Mouse (Mus musculus) heart, embryonic 11.5 days (tissue): Measurements from ENCODE around the gene Fam206a. TPM values are rescaled to one million over a fixed set of nuclear protein-coding genes. Genes with fewer than 3 reads are reported as not detected.

ENCODE experiments used
- ATAC-seq: fragments of 200-750 bp; cut with Nextera tagmentation; replicated peaks from 2 replicates; pipeline ENCODE4 v1.8.0; 2017; ENCODE audit warnings: moderate library complexity; ENCODE audit not compliant: insufficient number of reproducible peaks, low FRiP score, low TSS enrichment
- H3K27ac ChIP-seq: fragments of 300-500 bp; sonication (generic); 2 replicates; pipeline ENCODE4 v1.5.1; 2014; ENCODE audit warnings: mild to moderate bottlenecking, low read depth, low read length
- H3K27me3 ChIP-seq: fragments of 300-500 bp; sonication (generic); 2 replicates; pipeline ENCODE4 v1.6.1; 2014; ENCODE audit warnings: mild to moderate bottlenecking, low read length, mixed read lengths; ENCODE audit not compliant: control insufficient read depth, insufficient read depth
- H3K36me3 ChIP-seq: fragments of 300-500 bp; sonication (generic); 2 replicates; pipeline ENCODE4 v1.6.1; 2014; ENCODE audit warnings: mild to moderate bottlenecking, low read length, moderate library complexity, mixed read lengths; ENCODE audit not compliant: control insufficient read depth, insufficient read depth
- H3K4me1 ChIP-seq: fragments of 300-500 bp; sonication (generic); 2 replicates; pipeline ENCODE4 v1.6.1; 2014; ENCODE audit warnings: low read length; ENCODE audit not compliant: control insufficient read depth, insufficient read depth
- H3K4me2 ChIP-seq: fragments of 300-500 bp; sonication (generic); 2 replicates; pipeline ENCODE4 v1.6.1; 2014; ENCODE audit warnings: mild to moderate bottlenecking, moderate library complexity
- H3K4me3 ChIP-seq: fragments of 300-500 bp; sonication (generic); 2 replicates; pipeline ENCODE4 v1.5.1; 2014; ENCODE audit warnings: low read depth, low read length
- H3K9ac ChIP-seq: fragments of 300-500 bp; sonication (generic); 2 replicates; pipeline ENCODE4 v1.6.1; 2014; ENCODE audit warnings: mild to moderate bottlenecking, low read depth, low read length, moderate library complexity
- H3K9me3 ChIP-seq: fragments of 300-500 bp; sonication (generic); replicated peaks from 2 replicates; pipeline ENCODE4 v1.6.1; 2016; ENCODE audit warnings: low read length; ENCODE audit not compliant: control insufficient read depth
- WGBS: fragments of 180-500 bp; shearing (Covaris S2); extraction: QIAGEN DNeasy Blood & Tissue Kit; methylation state at CpG from one replicate; pipeline ENCODE4 v1.1.7; 2014; ENCODE audit not compliant: insufficient replicate concordance; 5-methylcytosine and 5-hydroxymethylcytosine counted together
- polyA plus RNA-seq: library from polyadenylated mRNA; unstranded; fragments of >200 nt; fragmentation: Nextera tagmentation; extraction: Ambion mirVana; gene quantifications from 2 replicates; pipeline ENCODE4 v1.2.1, GENCODE M21; 2014

The Fam206a gene
- polyA plus RNA-seq: 15.2 and 16.7 TPM in 2 replicates

- Histone ChIP-seq H3K4me1 (peaks cover 15% of the 10 kb centered on the region; the same call in 1 of the 2 replicates), H3K9me3 (no peaks in the 10 kb centered on the region), H3K4me2 (peak within 1 kb of the TSS; percentile 86), H3K36me3 (peaks cover 19% of the 10 kb centered on the region), H3K27ac (peak within 1 kb of the TSS; percentile 32; the same call in 1 of the 2 replicates), H3K9ac (peak within 1 kb of the TSS; percentile 87), H3K27me3 (no peaks in the 10 kb centered on the region), H3K4me3 (peak within 1 kb of the TSS; percentile 84)
- peak; percentile 94 for ATAC-seq
- under 1% methylated on average over 72 of the region's 72 CpGs for WGBS
Observed at GRCm38 (mm10) chr4:56801907-56802668, at the start of gene Fam206a, which contains the start of gene Elp1. Gene Fam206a (plus strand): TSS chr4:56802345. Gene Elp1 (minus strand): TSS chr4:56802331.

- Histone ChIP-seq H3K9me3 (no peaks in the 10 kb centered on the region), H3K36me3 (peaks cover 61% of the 10 kb centered on the region), H3K4me2 (no peak overlapping the region), H3K4me3 (no peak overlapping the region), H3K9ac (no peak overlapping the region), H3K27ac (no peak overlapping the region), H3K4me1 (no peaks in the 10 kb centered on the region), H3K27me3 (no peaks in the 10 kb centered on the region)
- ATAC-seq: no peak
- 92% methylated on average over 5 of the region's 5 CpGs for WGBS
Observed at GRCm38 (mm10) chr4:56756021-56756420, 46.1 kb upstream of the Fam206a start.

GRCm38 (mm10) chr4:56756966-56757600 lies 45.1 kb upstream of the Fam206a start:
- Histone ChIP-seq H3K9me3 (no peaks in the 10 kb centered on the region), H3K36me3 (peaks cover 52% of the 10 kb centered on the region), H3K27me3 (no peaks in the 10 kb centered on the region), H3K9ac (no peak overlapping the region), H3K4me2 (no peak overlapping the region), H3K27ac (no peak overlapping the region), H3K4me3 (no peak overlapping the region), H3K4me1 (no peaks in the 10 kb centered on the region)
- no peak for ATAC-seq
- 88% methylated on average over 10 of the region's 10 CpGs for WGBS

DNA sequence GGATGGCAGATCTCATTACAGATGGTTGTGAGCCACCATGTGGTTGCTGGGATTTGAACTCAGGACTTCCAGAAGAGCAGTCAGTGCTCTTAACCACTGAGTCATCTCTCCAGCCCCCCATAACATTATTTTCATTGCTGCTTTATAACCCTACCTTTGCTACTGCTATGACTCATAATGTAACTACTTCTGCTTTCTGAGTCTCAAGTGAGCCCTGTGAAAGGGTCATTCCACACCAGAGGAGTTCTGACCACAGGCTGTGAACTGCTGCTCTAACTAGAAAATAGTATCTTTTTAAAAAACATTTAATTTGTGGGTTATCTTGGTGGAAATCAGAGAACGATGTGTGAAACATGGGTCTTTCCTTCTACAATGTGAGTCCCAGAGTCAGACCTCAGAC lies 44.5 kb upstream of the Fam206a start:
- ATAC-seq: no peak

GRCm38 (mm10) chr4:56767861-56768284 lies 34.3 kb upstream of the Fam206a start:
- Histone ChIP-seq H3K27ac (0 out of 2 replicates have a peak overlapping the region, but pooled peaks have one; percentile 25), H3K4me3 (no peak overlapping the region), H3K4me1 (no peaks in the 10 kb centered on the region; the same call in 1 of the 2 replicates), H3K9me3 (no peaks in the 10 kb centered on the region), H3K27me3 (no peaks in the 10 kb centered on the region), H3K36me3 (peaks cover 46% of the 10 kb centered on the region), H3K4me2 (no peak overlapping the region), H3K9ac (no peak overlapping the region)
- WGBS: 41% methylated on average over 4 of the region's 5 CpGs
- no peak for ATAC-seq

More for the DNA sequence above, 44.5 kb upstream of the Fam206a start:
- no peaks in the 10 kb centered on the region for H3K27me3 ChIP-seq
- H3K4me3 ChIP-seq: no peak overlapping the region
- H3K4me1 ChIP-seq: no peaks in the 10 kb centered on the region
- H3K9ac ChIP-seq: no peak overlapping the region
- H3K9me3 ChIP-seq: no peaks in the 10 kb centered on the region
- 100% methylated on average over 1 of the region's 1 CpGs for WGBS
- peaks cover 55% of the 10 kb centered on the region for H3K36me3 ChIP-seq
- no peak overlapping the region for H3K4me2 ChIP-seq
- no peak overlapping the region for H3K27ac ChIP-seq

DNA sequence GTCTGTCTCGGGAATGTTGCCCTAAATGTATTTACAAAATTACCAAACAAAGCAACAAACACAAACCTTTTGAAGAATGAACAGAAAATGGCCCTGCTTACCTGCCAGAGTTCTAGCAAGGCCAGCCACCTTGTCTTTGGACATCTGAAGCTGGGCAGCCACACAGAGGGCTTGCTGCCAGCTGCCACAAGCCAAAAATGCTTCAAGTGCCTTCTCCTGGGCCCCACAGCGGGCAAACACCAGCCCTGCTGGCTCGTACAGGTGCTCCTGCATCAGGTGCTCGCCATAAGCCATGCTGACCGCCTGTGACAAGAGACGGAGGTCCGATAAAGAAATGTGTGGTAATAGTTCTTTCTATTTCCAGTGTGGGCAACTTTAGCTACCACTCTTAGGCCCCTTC lies 33.2 kb upstream of the Fam206a start:
- no peak overlapping the region for H3K27ac ChIP-seq
- no peak overlapping the region for H3K4me2 ChIP-seq
- peaks cover 50% of the 10 kb centered on the region for H3K36me3 ChIP-seq
- WGBS: 91% methylated on average over 7 of the region's 7 CpGs
- no peaks in the 10 kb centered on the region for H3K9me3 ChIP-seq
- no peaks in the 10 kb centered on the region for H3K27me3 ChIP-seq
- no peak for ATAC-seq
- no peaks in the 10 kb centered on the region; the same call in 1 of the 2 replicates for H3K4me1 ChIP-seq
- no peak overlapping the region for H3K9ac ChIP-seq
- no peak overlapping the region for H3K4me3 ChIP-seq

GRCm38 (mm10) chr4:56771065-56771464 lies 31.1 kb upstream of the Fam206a start:
- WGBS: 63% methylated on average over 1 of the region's 1 CpGs
- peaks cover 42% of the 10 kb centered on the region for H3K36me3 ChIP-seq
- ATAC-seq: no peak

DNA sequence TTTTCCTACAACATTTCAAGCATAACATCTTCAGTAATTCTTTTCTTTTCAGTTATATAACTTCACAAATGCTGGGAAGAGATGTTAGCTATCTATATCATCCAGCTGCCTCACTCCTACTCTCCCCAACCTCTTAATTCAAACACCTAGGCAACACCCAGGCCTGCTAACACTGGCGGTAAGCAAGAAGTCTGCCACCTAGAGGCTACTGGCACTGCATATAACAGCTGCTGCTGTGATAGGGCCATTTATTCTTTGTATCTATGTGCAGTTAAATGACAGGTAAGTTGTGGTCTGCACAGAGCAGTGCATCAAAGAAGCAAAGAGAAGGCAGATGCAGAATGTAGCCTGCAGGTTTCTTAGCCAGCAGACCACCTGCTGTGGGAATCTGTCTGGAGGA lies 10.8 kb upstream of the Fam206a start:
- Histone ChIP-seq H3K9me3 (no peaks in the 10 kb centered on the region), H3K27me3 (no peaks in the 10 kb centered on the region), H3K27ac (no peak overlapping the region), H3K4me1 (no peaks in the 10 kb centered on the region), H3K36me3 (peaks cover 68% of the 10 kb centered on the region), H3K9ac (no peak overlapping the region), H3K4me3 (no peak overlapping the region), H3K4me2 (no peak overlapping the region)
- 60% methylated on average over 1 of the region's 1 CpGs for WGBS
- ATAC-seq: no peak

More at GRCm38 (mm10) chr4:56771065-56771464, 31.1 kb upstream of the Fam206a start:
- Histone ChIP-seq H3K9ac (no peak overlapping the region), H3K4me1 (no peaks in the 10 kb centered on the region; the same call in 1 of the 2 replicates), H3K4me3 (no peak overlapping the region), H3K4me2 (no peak overlapping the region), H3K27me3 (no peaks in the 10 kb centered on the region), H3K27ac (no peak overlapping the region), H3K9me3 (no peaks in the 10 kb centered on the region)
